Mouse (Mus musculus) spleen, adult 2 months (tissue): Measurements from ENCODE around the gene Gm13279. TPM values are rescaled to one million over a fixed set of nuclear protein-coding genes. Genes with fewer than 3 reads are reported as not detected.
A peak's percentile ranks its signal among the peaks of the same experiment; 100 is the strongest.
"Not testable (repeated sequence)": the region's sequence is repeated elsewhere in the genome, so short reads cannot be mapped to it uniquely, and the experiment has no call there.

Experiments
- DNase-seq, 2 experiments: peaks; one replicate each; pipeline versions ENCODE4 v3.0.0 to v3.0.0-alpha.2; 2012 to 2021; ENCODE audit warnings: low spot score in 2 of 2, low read depth in 1 of 2
- H3K27ac ChIP-seq: fragments of 200-500 bp; 2 replicates; pipeline ENCODE4 v1.5.1; 2012; ENCODE audit warnings: low read length, inconsistent platforms; ENCODE audit not compliant: insufficient read depth
- H3K27me3 ChIP-seq: fragments of 200-500 bp; 2 replicates; pipeline ENCODE4 v1.6.1; 2012; ENCODE audit warnings: mild to moderate bottlenecking, moderate library complexity, low read length, inconsistent platforms; ENCODE audit not compliant: control insufficient read depth, insufficient read depth
- H3K36me3 ChIP-seq: fragments of 200-500 bp; 2 replicates; pipeline ENCODE4 v1.6.1; 2012; ENCODE audit warnings: mild to moderate bottlenecking, low read length, inconsistent platforms; ENCODE audit not compliant: control insufficient read depth, insufficient read depth
- H3K4me1 ChIP-seq: fragments of 200-500 bp; 2 replicates; pipeline ENCODE4 v1.6.1; 2011; ENCODE audit warnings: inconsistent platforms; ENCODE audit not compliant: control insufficient read depth, insufficient read depth, insufficient read length
- H3K4me3 ChIP-seq: fragments of 200-500 bp; 2 replicates; pipeline ENCODE4 v1.5.1; 2011; ENCODE audit warnings: mild to moderate bottlenecking, inconsistent platforms; ENCODE audit not compliant: insufficient read depth, insufficient read length; ENCODE audit errors: extremely low read depth
- WGBS: fragments of 180-500 bp; shearing (Covaris S2); methylation state at CpG from one replicate; pipeline ENCODE4 v1.1.7; 2018; 5-methylcytosine and 5-hydroxymethylcytosine counted together
- polyA plus RNA-seq: library from polyadenylated mRNA; depleted of rRNA; stranded (reverse); fragments of >200 nt; gene quantifications from 2 replicates; pipeline ENCODE4 v1.2.3, GENCODE M21; 2012

Gene Gm13279
- polyA plus RNA-seq, 1 experiment = not detected

DNA sequence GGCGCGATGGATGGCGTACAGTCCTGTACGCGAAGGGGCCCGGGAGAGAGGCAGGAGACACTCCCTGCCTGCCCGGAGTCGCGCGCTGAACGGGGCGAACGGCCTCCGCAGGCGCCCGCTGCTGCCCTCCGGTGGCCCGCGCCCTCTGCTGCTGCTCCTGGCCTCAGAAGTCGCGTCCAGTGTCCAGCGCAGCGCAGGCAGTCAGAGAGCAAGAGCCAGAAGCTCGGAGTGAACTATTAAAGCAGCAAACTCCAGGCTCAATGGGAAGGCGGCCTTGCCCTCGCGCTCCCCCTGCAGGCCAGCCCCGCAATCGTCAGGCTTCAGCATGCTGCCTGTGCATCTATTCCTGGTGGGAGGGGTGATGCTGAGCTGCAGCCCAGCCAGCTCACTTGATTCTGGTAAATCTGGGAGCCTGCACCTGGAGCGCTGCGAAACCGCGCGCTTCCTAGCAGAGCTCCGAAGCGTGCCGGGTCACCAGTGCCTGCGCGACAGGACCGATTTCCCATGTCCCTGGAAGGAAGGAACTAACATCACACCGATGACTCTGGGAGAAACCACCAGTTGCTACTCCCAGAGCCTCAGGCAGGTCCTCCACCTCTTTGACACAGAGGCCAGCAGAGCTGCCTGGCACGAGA is 33.7 kb upstream of the Gm13279 start:
- H3K27me3 ChIP-seq, H3K27ac ChIP-seq, H3K36me3 ChIP-seq, H3K4me1 ChIP-seq: not testable (repeated sequence)
- 2% methylated on average over 32 of the region's 42 CpGs for WGBS
- H3K4me3 ChIP-seq = peak overlapping the region; percentile 51
- peak in 1 of 2 experiments; percentile 32 for DNase-seq

DNA sequence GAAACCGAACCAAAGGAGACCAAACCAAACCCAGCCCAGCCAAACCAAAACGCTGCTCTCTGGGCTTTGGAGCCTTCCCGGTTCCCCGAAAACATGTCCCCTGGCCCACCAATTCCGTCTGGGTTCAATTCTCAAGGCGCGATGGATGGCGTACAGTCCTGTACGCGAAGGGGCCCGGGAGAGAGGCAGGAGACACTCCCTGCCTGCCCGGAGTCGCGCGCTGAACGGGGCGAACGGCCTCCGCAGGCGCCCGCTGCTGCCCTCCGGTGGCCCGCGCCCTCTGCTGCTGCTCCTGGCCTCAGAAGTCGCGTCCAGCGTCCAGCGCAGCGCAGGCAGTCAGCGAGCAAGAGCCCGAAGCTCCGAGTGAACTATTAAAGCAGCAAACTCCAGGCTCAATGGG is 23.7 kb upstream of the Gm13279 start, which contains the start of gene Gm13290:
Gm13290 (plus strand) TSS at position 301 of the 400 bp plus-strand sequence.
- H3K36me3 ChIP-seq, H3K4me1 ChIP-seq, H3K27ac ChIP-seq, H3K4me3 ChIP-seq, H3K27me3 ChIP-seq, DNase-seq: not testable (repeated sequence)
- WGBS = no CpG with 5 or more reads among the region's 32 CpGs

DNA sequence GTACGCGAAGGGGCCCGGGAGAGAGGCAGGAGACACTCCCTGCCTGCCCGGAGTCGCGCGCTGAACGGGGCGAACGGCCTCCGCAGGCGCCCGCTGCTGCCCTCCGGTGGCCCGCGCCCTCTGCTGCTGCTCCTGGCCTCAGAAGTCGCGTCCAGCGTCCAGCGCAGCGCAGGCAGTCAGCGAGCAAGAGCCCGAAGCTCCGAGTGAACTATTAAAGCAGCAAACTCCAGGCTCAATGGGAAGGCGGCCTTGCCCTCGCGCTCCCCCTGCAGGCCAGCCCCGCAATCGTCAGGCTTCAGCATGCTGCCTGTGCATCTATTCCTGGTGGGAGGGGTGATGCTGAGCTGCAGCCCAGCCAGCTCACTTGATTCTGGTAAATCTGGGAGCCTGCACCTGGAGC is 20.6 kb upstream of the Gm13279 start, which contains the start of gene Gm13289:
Gm13289 (plus strand) TSS at position 301 of the 400 bp plus-strand sequence.
- DNase-seq, H3K27ac ChIP-seq, H3K36me3 ChIP-seq, H3K27me3 ChIP-seq, H3K4me3 ChIP-seq, H3K4me1 ChIP-seq: not testable (repeated sequence)
- no CpG with 5 or more reads among the region's 29 CpGs for WGBS

DNA sequence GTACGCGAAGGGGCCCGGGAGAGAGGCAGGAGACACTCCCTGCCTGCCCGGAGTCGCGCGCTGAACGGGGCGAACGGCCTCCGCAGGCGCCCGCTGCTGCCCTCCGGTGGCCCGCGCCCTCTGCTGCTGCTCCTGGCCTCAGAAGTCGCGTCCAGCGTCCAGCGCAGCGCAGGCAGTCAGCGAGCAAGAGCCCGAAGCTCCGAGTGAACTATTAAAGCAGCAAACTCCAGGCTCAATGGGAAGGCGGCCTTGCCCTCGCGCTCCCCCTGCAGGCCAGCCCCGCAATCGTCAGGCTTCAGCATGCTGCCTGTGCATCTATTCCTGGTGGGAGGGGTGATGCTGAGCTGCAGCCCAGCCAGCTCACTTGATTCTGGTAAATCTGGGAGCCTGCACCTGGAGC is 17.6 kb upstream of the Gm13279 start, which contains the start of gene Gm13272:
Gm13272 (plus strand) TSS at position 301 of the 400 bp plus-strand sequence.
- H3K36me3 ChIP-seq, H3K27ac ChIP-seq, H3K4me1 ChIP-seq, H3K4me3 ChIP-seq, DNase-seq, H3K27me3 ChIP-seq: not testable (repeated sequence)
- no CpG with 5 or more reads among the region's 29 CpGs for WGBS

DNA sequence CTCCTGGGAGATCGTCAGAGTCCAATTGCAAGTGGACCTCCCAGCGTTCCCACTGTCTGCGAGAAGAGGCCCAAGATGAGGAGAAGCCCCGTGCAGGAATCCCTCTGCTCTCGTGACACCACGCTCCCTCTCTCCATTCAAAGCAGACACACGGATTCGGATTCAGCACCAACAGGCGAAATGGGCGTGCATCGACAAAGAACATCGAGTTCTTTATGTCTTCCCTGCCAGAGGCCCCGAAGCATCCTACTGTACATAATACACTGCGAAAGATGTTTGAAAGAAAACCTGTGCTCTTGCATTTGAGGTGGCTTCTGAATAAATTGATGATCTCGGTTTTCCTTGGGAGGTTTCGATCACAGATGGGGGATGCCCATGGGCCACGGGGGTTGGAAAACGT is 16.9 kb upstream of the Gm13279 start:
- not testable (repeated sequence) for DNase-seq, H3K4me1 ChIP-seq, H3K27ac ChIP-seq, H3K4me3 ChIP-seq, H3K27me3 ChIP-seq, H3K36me3 ChIP-seq
- 69% methylated on average over 16 of the region's 18 CpGs for WGBS

DNA sequence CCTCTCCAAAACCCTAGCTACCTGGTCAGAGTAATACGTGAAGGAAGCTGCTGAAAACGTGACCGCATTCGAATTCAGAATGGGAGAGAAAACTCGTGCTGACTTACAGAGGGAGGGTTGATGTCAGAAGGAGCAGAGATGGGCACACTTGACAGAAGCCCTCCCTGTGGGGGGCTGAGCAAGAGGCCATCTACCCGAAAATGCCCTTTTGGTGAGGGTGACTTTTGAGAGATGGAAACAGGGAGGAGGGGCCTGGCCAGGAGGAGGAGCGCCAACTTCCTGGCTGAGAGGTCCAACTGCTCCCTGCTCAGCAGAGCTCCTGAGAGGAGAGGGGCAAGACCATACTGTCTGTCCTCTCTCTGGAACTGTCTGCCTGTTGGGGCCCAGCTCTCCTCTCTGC is 15.4 kb upstream of the Gm13279 start, which contains the start of gene Ifnz:
Ifnz (plus strand) TSS at position 301 of the 400 bp plus-strand sequence.
- Histone ChIP-seq H3K4me3 (peak within 1 kb of the TSS; percentile 39; the same call in 1 of the 2 replicates), H3K27ac (0 out of 2 replicates have a peak within 1 kb of the TSS, but pooled peaks have one; percentile 22)
- DNase-seq, H3K4me1 ChIP-seq, H3K27me3 ChIP-seq, H3K36me3 ChIP-seq: not testable (repeated sequence)
- 2% methylated on average over 5 of the region's 7 CpGs for WGBS

DNA sequence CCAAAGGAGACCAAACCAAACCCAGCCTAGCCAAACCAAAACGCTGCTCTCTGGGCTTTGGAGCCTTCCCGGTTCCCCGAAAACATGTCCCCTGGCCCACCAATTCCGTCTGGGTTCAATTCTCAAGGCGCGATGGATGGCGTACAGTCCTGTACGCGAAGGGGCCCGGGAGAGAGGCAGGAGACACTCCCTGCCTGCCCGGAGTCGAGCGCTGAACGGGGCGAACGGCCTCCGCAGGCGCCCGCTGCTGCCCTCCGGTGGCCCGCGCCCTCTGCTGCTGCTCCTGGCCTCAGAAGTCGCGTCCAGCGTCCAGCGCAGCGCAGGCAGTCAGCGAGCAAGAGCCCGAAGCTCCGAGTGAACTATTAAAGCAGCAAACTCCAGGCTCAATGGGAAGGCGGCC is 14.9 kb upstream of the Gm13279 start:
- not testable (repeated sequence) for H3K27me3 ChIP-seq, H3K36me3 ChIP-seq, H3K4me1 ChIP-seq, DNase-seq
- WGBS = 0% methylated on average over 3 of the region's 31 CpGs
- Histone ChIP-seq H3K27ac (0 out of 2 replicates have a peak overlapping the region, but pooled peaks have one; percentile 22), H3K4me3 (peak overlapping the region; percentile 39; the same call in 1 of the 2 replicates)

DNA sequence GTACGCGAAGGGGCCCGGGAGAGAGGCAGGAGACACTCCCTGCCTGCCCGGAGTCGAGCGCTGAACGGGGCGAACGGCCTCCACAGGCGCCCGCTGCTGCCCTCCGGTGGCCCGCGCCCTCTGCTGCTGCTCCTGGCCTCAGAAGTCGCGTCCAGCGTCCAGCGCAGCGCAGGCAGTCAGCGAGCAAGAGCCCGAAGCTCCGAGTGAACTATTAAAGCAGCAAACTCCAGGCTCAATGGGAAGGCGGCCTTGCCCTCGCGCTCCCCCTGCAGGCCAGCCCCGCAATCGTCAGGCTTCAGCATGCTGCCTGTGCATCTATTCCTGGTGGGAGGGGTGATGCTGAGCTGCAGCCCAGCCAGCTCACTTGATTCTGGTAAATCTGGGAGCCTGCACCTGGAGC is 11.8 kb upstream of the Gm13279 start, which contains the start of gene Gm13276:
Gm13276 (plus strand) TSS at position 301 of the 400 bp plus-strand sequence.
- WGBS = no CpG with 5 or more reads among the region's 27 CpGs
- not testable (repeated sequence) for H3K4me1 ChIP-seq

More for the DNA sequence above, 11.8 kb upstream of the Gm13279 start, which contains the start of gene Gm13276:
- not testable (repeated sequence) for H3K27ac ChIP-seq, H3K27me3 ChIP-seq, H3K4me3 ChIP-seq, DNase-seq, H3K36me3 ChIP-seq
